Mouse (Mus musculus) hindbrain, embryonic 11.5 days (tissue): ENCODE measurements around the gene Pofut2. TPM values are rescaled to one million over a fixed set of nuclear protein-coding genes. Genes with fewer than 3 reads are reported as not detected.

Experiments
- ATAC-seq: fragments of 200-750 bp; cut with Nextera tagmentation; 2 replicates; pipeline ENCODE4 v1.8.0; 2017; ENCODE audit warnings: mild to moderate bottlenecking, moderate TSS enrichment, moderate library complexity; ENCODE audit not compliant: low FRiP score
- DNase-seq: peaks from one replicate; pipeline ENCODE4 v3.0.0-alpha.2; 2015; ENCODE audit warnings: low spot score
- H3K27ac ChIP-seq: fragments of 300-500 bp; sonication (generic); 2 replicates; pipeline ENCODE4 v1.5.1; 2014; ENCODE audit warnings: mild to moderate bottlenecking, low read depth, low read length
- H3K27me3 ChIP-seq: fragments of 300-500 bp; sonication (generic); 2 replicates; pipeline ENCODE4 v1.6.1; 2014; ENCODE audit warnings: mild to moderate bottlenecking, low read length, moderate library complexity, mixed read lengths; ENCODE audit not compliant: control insufficient read depth, insufficient read depth
- H3K36me3 ChIP-seq: fragments of 300-500 bp; sonication (generic); 2 replicates; pipeline ENCODE4 v1.6.1; 2014; ENCODE audit warnings: mild to moderate bottlenecking, low read length, moderate library complexity, mixed read lengths; ENCODE audit not compliant: control insufficient read depth, insufficient read depth
- H3K4me1 ChIP-seq: fragments of 300-500 bp; sonication (generic); replicated peaks from 2 replicates; pipeline ENCODE4 v1.6.1; 2014; ENCODE audit warnings: low read length, mixed read lengths; ENCODE audit not compliant: control insufficient read depth, insufficient read depth
- H3K4me2 ChIP-seq: fragments of 300-500 bp; sonication (generic); replicated peaks from 2 replicates; pipeline ENCODE4 v1.6.1; 2014; ENCODE audit warnings: mild to moderate bottlenecking, low read depth, low read length
- H3K4me3 ChIP-seq: fragments of 300-500 bp; sonication (generic); 2 replicates; pipeline ENCODE4 v1.5.1; 2014; ENCODE audit warnings: low read depth, low read length
- H3K9ac ChIP-seq: fragments of 300-500 bp; sonication (generic); 2 replicates; pipeline ENCODE4 v1.6.1; 2014; ENCODE audit warnings: low read depth, low read length
- H3K9me3 ChIP-seq: fragments of 300-500 bp; sonication (generic); 2 replicates; pipeline ENCODE4 v1.6.1; 2016; ENCODE audit warnings: low read length; ENCODE audit not compliant: control insufficient read depth
- WGBS: fragments of 180-500 bp; shearing (Covaris S2); extraction: QIAGEN DNeasy Blood & Tissue Kit; methylation state at CpG from one replicate; pipeline ENCODE4 v1.1.7; 2014; 5-methylcytosine and 5-hydroxymethylcytosine counted together
- polyA plus RNA-seq: library from polyadenylated mRNA; unstranded; fragments of >200 nt; fragmentation: Nextera tagmentation; extraction: Ambion mirVana; gene quantifications from 2 replicates; pipeline ENCODE4 v1.2.1, GENCODE M21; 2014

The Pofut2 gene
- polyA plus RNA-seq, 1 experiment from 2014 or later: 72.6 TPM

GRCm38 (mm10) chr10:77216313-77216712, 42.7 kb upstream of the Pofut2 start:
- WGBS: 73% methylated on average over 2 of the region's 2 CpGs
- ATAC-seq: no peak
- Histone ChIP-seq H3K4me1 (no peaks in the 10 kb centered on the region), H3K27me3 (peaks cover 2% of the 10 kb centered on the region; the same call in 1 of the 2 replicates), H3K9me3 (no peaks in the 10 kb centered on the region), H3K4me3 (no peak overlapping the region), H3K27ac (no peak overlapping the region), H3K36me3 (no peaks in the 10 kb centered on the region), H3K9ac (no peak overlapping the region), H3K4me2 (no peak overlapping the region)
- DNase-seq: no peak

DNA sequence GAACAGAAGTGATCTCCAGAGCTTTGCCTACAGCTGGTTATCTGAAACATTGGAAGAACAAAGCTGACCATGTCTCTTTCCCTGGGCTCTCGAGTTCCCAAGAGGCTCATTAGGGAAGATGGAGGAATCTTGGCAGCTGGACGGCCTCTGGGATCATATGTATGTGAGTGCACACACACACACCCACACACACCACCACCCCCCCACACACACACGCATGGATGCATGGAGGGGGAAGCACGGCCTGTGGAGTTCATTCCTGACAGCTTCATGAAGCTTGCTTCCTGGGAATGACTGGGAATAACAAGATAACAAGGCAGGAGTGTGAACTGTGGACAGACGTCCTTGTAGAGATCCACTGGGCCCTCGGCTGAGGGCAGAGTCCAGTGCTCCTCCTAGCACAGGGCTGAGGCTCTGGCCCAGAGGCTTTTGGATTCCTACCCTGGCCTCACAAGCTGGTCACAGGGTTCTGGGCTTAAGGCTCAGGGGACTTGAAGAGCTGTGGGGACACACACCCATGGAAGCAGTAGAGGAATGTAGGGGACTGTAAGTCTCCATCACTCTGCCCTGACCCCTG, 41.8 kb upstream of the Pofut2 start:
- no peaks in the 10 kb centered on the region for H3K4me1 ChIP-seq
- no peak overlapping the region for H3K27ac ChIP-seq
- H3K36me3 ChIP-seq: no peaks in the 10 kb centered on the region
- no peaks in the 10 kb centered on the region for H3K9me3 ChIP-seq
- WGBS: 80% methylated on average over 6 of the region's 6 CpGs
- H3K9ac ChIP-seq: no peak overlapping the region
- peaks cover 2% of the 10 kb centered on the region; the same call in 1 of the 2 replicates for H3K27me3 ChIP-seq
- no peak overlapping the region for H3K4me3 ChIP-seq
- H3K4me2 ChIP-seq: no peak overlapping the region
- DNase-seq: no peak
- no peak for ATAC-seq

DNA sequence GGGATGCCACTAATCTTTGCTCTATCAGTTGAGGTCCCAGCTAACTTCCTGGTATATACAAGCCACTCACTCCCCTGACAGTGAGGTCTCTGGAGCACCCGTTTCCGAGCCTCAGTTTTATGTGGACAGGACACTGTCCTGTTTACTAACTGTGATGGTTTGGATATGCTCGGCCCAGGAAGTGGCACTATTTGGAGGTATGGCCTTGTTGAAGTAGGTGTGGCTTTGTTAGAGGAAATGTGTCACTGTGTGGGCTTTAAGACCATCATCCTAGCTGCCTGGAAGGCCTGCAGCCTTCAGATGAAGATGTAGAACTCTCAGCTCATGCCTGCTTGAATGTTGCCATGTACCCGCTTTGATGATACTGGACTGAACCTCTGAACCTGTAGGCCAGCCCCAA, 41.0 kb upstream of the Pofut2 start:
- WGBS: 98% methylated on average over 4 of the region's 4 CpGs
- no peak overlapping the region for H3K4me3 ChIP-seq
- H3K9ac ChIP-seq: no peak overlapping the region
- peaks cover 2% of the 10 kb centered on the region; the same call in 1 of the 2 replicates for H3K27me3 ChIP-seq
- H3K27ac ChIP-seq: no peak overlapping the region
- no peaks in the 10 kb centered on the region for H3K9me3 ChIP-seq
- H3K4me1 ChIP-seq: no peaks in the 10 kb centered on the region
- H3K36me3 ChIP-seq: no peaks in the 10 kb centered on the region
- DNase-seq: no peak
- no peak for ATAC-seq
- no peak overlapping the region for H3K4me2 ChIP-seq

- DNase-seq: no peak
- WGBS: 93% methylated on average over 12 of the region's 12 CpGs
- Histone ChIP-seq H3K9ac (no peak overlapping the region), H3K4me1 (no peaks in the 10 kb centered on the region), H3K36me3 (no peaks in the 10 kb centered on the region), H3K9me3 (no peaks in the 10 kb centered on the region), H3K27ac (no peak overlapping the region), H3K27me3 (peaks cover 2% of the 10 kb centered on the region; the same call in 1 of the 2 replicates), H3K4me3 (no peak overlapping the region), H3K4me2 (no peak overlapping the region)
- no peak for ATAC-seq
Measured at GRCm38 (mm10) chr10:77219411-77220025, 39.5 kb upstream of the Pofut2 start.

DNA sequence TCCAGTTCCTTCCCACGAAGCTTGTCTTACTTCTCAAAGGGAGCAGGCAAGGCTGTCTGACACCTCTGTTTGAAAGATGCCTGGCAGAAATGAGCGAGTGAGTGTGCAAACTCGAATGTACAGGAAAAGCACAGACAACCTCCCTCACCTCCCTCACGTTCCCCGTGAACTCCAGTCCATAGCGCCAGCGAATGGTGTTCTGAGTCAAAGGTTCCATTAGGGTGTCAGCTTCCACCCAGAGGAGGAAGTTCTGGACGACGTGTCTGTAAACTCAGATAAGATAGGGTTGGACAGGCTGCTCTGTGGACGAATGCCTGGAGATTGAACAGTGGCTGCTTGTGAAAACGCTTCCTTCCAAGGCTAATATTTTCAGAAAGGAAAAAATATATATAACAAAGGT, 37.9 kb upstream of the Pofut2 start:
- DNase-seq (no peak), ATAC-seq (no peak)
- 77% methylated on average over 11 of the region's 11 CpGs for WGBS
- peaks cover 2% of the 10 kb centered on the region; the same call in 1 of the 2 replicates for H3K27me3 ChIP-seq
- H3K9ac ChIP-seq: no peak overlapping the region
- H3K27ac ChIP-seq: no peak overlapping the region
- no peaks in the 10 kb centered on the region for H3K36me3 ChIP-seq
- no peak overlapping the region for H3K4me2 ChIP-seq
- H3K9me3 ChIP-seq: no peaks in the 10 kb centered on the region
- no peak overlapping the region for H3K4me3 ChIP-seq
- H3K4me1 ChIP-seq: no peaks in the 10 kb centered on the region

- H3K9me3 ChIP-seq: no peaks in the 10 kb centered on the region
- no peak overlapping the region for H3K27ac ChIP-seq
- no peak overlapping the region for H3K4me3 ChIP-seq
- H3K9ac ChIP-seq: no peak overlapping the region
- no peaks in the 10 kb centered on the region for H3K36me3 ChIP-seq
- no peaks in the 10 kb centered on the region for H3K4me1 ChIP-seq
- H3K4me2 ChIP-seq: no peak overlapping the region
- no peaks in the 10 kb centered on the region for H3K27me3 ChIP-seq
- ATAC-seq: no peak
- WGBS: 81% methylated on average over 11 of the region's 11 CpGs
- no peak for DNase-seq
Measured at GRCm38 (mm10) chr10:77222963-77223552, 36.0 kb upstream of the Pofut2 start.

DNA sequence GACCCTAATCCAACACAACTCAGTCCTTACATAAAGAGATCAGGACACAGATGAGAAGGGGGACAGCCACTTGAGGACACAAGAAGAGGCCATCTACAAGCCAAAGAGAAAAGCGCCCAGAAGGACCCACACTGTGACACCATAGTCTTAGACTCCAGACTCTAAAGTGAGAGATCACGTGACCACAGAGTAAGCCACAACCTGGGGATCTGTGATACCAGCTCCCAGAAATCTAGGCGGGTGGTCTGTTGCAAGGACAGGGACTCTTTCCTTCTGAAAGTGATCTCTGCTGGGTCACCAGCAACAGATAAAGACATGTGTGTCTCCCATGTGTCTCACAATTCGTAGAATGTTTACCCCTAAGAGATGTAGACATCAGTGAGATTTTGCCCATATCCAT, 34.6 kb upstream of the Pofut2 start:
- Histone ChIP-seq H3K4me3 (no peak overlapping the region), H3K9me3 (no peaks in the 10 kb centered on the region), H3K9ac (no peak overlapping the region), H3K4me1 (no peaks in the 10 kb centered on the region), H3K4me2 (no peak overlapping the region), H3K36me3 (no peaks in the 10 kb centered on the region), H3K27me3 (no peaks in the 10 kb centered on the region), H3K27ac (no peak overlapping the region)
- ATAC-seq (no peak), DNase-seq (no peak)
- WGBS: 84% methylated on average over 4 of the region's 4 CpGs

DNA sequence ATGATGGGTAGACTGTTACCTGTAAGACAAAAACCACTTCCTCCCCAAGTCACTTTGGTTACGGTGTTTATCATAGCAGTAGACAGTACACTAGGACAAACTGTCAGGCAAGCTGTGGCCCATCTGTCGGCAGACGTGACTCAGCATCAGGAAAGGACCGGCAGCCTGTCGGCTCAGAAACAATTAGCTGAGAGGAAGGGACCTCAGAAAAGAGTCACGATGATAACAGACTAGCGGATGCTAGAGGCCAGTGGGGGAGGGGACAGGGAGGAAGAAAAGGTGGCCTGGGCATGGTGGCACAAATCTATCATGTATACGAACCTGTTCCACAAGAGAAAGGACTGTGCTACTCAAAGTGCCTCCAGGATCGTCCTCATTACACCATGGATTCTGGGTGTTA, 33.6 kb upstream of the Pofut2 start:
- H3K27ac ChIP-seq: no peak overlapping the region
- H3K9ac ChIP-seq: no peak overlapping the region
- H3K4me2 ChIP-seq: no peak overlapping the region
- no peaks in the 10 kb centered on the region for H3K4me1 ChIP-seq
- DNase-seq (no peak), ATAC-seq (no peak)
- 65% methylated on average over 9 of the region's 9 CpGs for WGBS
- no peaks in the 10 kb centered on the region for H3K9me3 ChIP-seq
- H3K36me3 ChIP-seq: no peaks in the 10 kb centered on the region
- no peak overlapping the region for H3K4me3 ChIP-seq
- no peaks in the 10 kb centered on the region for H3K27me3 ChIP-seq
